Mouse (Mus musculus) neural tube, embryonic 14.5 days (tissue): Measurements from ENCODE around the gene Serp2. TPM values are rescaled to one million over a fixed set of nuclear protein-coding genes. Genes with fewer than 3 reads are reported as not detected.

ENCODE experiments used
- ATAC-seq: fragments of 200-750 bp; cut with Nextera tagmentation; 2 replicates; pipeline ENCODE4 v1.8.0; 2017; ENCODE audit warnings: low read depth, mild to moderate bottlenecking, moderate TSS enrichment, moderate library complexity
- H3K27ac ChIP-seq: fragments of 300-500 bp; sonication (generic); 2 replicates; pipeline ENCODE4 v1.5.1; 2014; ENCODE audit warnings: low read depth, mild to moderate bottlenecking, control low read depth, low read length, moderate library complexity, mixed read lengths
- H3K27me3 ChIP-seq: fragments of 300-500 bp; sonication (generic); 2 replicates; pipeline ENCODE4 v1.6.1; 2014; ENCODE audit warnings: low read length; ENCODE audit not compliant: control insufficient read depth, insufficient read depth
- H3K36me3 ChIP-seq: fragments of 300-500 bp; sonication (generic); 2 replicates; pipeline ENCODE4 v1.6.1; 2014; ENCODE audit warnings: low read length, mixed read lengths; ENCODE audit not compliant: control insufficient read depth, insufficient read depth
- H3K4me1 ChIP-seq: fragments of 300-500 bp; sonication (generic); 2 replicates; pipeline ENCODE4 v1.6.1; 2014; ENCODE audit warnings: low read length; ENCODE audit not compliant: control insufficient read depth, insufficient read depth
- H3K4me2 ChIP-seq: fragments of 300-500 bp; sonication (generic); 2 replicates; pipeline ENCODE4 v1.6.1; 2014; ENCODE audit warnings: mild to moderate bottlenecking, low read depth, low read length, control low read depth
- H3K4me3 ChIP-seq: fragments of 300-500 bp; sonication (generic); 2 replicates; pipeline ENCODE4 v1.5.1; 2014; ENCODE audit warnings: low read depth, low read length, control low read depth, mixed read lengths
- H3K9ac ChIP-seq: fragments of 300-500 bp; sonication (generic); replicated peaks from 2 replicates; pipeline ENCODE4 v1.6.1; 2014; ENCODE audit warnings: low read depth, mild to moderate bottlenecking, control low read depth, low read length, mixed read lengths
- H3K9me3 ChIP-seq: fragments of 300-500 bp; sonication (generic); 2 replicates; pipeline ENCODE4 v1.6.1; 2016; ENCODE audit warnings: low read length; ENCODE audit not compliant: control insufficient read depth
- WGBS: fragments of 180-500 bp; shearing (Covaris S2); extraction: QIAGEN DNeasy Blood & Tissue Kit; methylation state at CpG from one replicate; pipeline ENCODE4 v1.1.7; 2014; 5-methylcytosine and 5-hydroxymethylcytosine counted together
- polyA plus RNA-seq: library from polyadenylated mRNA; unstranded; fragments of >200 nt; fragmentation: Nextera tagmentation; extraction: Ambion mirVana; gene quantifications from 2 replicates; pipeline ENCODE4 v1.2.1, GENCODE M21; 2014

The Serp2 gene
- polyA plus RNA-seq, 1 experiment from 2014 or later: 265 TPM

- Histone ChIP-seq H3K36me3 (peaks cover 6% of the 10 kb centered on the region; the same call in 1 of the 2 replicates), H3K4me2 (peak overlapping the region; percentile 97), H3K27ac (no peak overlapping the region), H3K4me3 (peak overlapping the region; percentile 70; the same call in 1 of the 2 replicates), H3K9me3 (no peaks in the 10 kb centered on the region), H3K9ac (no peak overlapping the region), H3K4me1 (peaks cover 14% of the 10 kb centered on the region), H3K27me3 (no peaks in the 10 kb centered on the region)
- no peak for ATAC-seq
- 83% methylated on average over 9 of the region's 9 CpGs for WGBS
Measured at GRCm38 (mm10) chr14:76507804-76508500, 48.7 kb downstream of the Serp2 start.

DNA sequence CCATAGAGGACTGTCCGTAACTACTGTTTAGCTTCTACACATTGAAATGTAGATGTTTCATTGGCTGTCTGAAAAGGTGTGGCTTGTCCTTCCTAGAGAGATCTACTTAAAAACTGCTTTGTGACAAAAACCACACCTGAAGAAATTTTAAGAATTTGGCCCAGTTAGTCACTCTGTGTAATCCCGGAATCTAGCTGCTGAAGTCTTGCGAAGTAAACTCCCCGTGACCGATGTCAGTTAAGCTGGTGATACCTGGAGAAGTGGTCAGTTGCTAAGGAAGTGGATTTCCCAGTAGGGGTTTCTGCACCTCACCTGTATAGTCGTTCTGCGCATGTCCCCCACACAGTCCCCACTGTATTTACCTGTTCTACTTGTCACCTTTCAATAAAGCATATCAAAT lies 49.3 kb downstream of the Serp2 start:
- H3K27me3 ChIP-seq: no peaks in the 10 kb centered on the region
- peak overlapping the region; percentile 97 for H3K4me2 ChIP-seq
- no peak overlapping the region for H3K27ac ChIP-seq
- no peaks in the 10 kb centered on the region for H3K9me3 ChIP-seq
- peak overlapping the region; percentile 70 for H3K4me3 ChIP-seq
- H3K4me1 ChIP-seq: peaks cover 14% of the 10 kb centered on the region
- peak overlapping the region; percentile 89; the same call in 1 of the 2 replicates for H3K9ac ChIP-seq
- H3K36me3 ChIP-seq: peaks cover 6% of the 10 kb centered on the region; the same call in 1 of the 2 replicates
- ATAC-seq: no peak
- WGBS: 92% methylated on average over 7 of the region's 7 CpGs

DNA sequence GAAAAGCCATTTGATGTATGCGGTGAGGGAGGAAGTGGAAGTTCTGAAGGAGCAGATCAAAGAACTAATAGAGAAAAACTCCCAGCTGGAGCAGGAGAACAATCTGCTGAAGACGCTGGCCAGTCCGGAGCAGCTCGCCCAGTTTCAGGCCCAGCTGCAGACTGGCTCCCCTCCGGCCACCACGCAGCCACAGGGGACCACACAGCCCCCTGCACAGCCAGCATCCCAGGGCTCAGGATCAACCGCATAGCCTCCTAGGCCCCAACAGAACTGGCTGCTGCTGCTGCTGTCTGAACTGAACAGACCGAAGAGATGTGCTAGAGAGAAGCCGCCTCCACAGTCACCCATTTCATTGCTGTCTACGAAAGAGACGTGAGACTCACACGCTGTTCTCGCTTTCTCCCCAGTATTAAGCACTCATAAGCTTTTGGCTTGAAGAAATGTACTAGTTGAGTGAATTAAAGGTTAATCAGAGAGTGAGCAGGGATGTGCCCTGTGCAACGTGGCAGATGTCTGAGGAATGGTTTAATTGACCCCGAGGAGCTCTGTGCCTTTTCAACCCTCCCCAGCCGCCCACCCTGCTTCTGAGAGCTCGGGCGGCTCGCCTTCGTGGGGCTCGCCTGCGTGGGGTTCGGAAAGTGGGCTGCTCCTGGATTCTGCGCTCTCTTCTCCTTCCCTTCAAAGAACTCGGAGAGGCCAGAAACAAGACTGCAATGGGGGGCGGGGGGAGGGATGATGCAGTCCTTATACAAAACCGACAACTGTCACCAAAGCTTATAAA lies 50.1 kb downstream of the Serp2 start:
- Histone ChIP-seq H3K4me2 (peak overlapping the region; percentile 97), H3K4me1 (peaks cover 14% of the 10 kb centered on the region), H3K9ac (peak overlapping the region; percentile 89), H3K9me3 (no peaks in the 10 kb centered on the region), H3K36me3 (peaks cover 6% of the 10 kb centered on the region; the same call in 1 of the 2 replicates), H3K27me3 (no peaks in the 10 kb centered on the region), H3K27ac (peak overlapping the region; percentile 98), H3K4me3 (peak overlapping the region; percentile 70)
- ATAC-seq: no peak
- WGBS: 36% methylated on average over 27 of the region's 27 CpGs

- peak overlapping the region; percentile 98 for H3K27ac ChIP-seq
- H3K9me3 ChIP-seq: no peaks in the 10 kb centered on the region
- ATAC-seq: peak; percentile 76
- no peaks in the 10 kb centered on the region for H3K27me3 ChIP-seq
- peak overlapping the region; percentile 97 for H3K4me2 ChIP-seq
- H3K36me3 ChIP-seq: peaks cover 6% of the 10 kb centered on the region; the same call in 1 of the 2 replicates
- peaks cover 15% of the 10 kb centered on the region for H3K4me1 ChIP-seq
- peak overlapping the region; percentile 70 for H3K4me3 ChIP-seq
- H3K9ac ChIP-seq: peak overlapping the region; percentile 89
- WGBS: under 1% methylated on average over 30 of the region's 31 CpGs
Measured at GRCm38 (mm10) chr14:76505439-76506220, 51.1 kb downstream of the Serp2 start.

DNA sequence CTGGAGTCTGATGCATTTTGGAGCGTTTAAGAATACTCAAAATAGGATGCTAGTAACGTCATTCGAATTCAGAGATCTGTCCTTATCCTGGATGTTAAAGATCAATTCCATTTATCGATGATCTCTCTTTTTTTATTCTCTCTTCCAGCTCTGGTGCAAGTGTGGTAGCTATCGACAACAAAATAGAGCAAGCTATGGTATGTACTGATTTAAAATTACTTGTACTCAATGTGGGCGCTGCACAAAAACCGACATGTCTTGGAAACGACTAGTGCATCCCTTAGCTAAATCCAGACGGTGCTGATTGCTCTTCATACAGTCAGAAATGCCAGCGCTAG lies 51.6 kb downstream of the Serp2 start:
- Histone ChIP-seq H3K9me3 (no peaks in the 10 kb centered on the region), H3K4me2 (peak overlapping the region; percentile 97), H3K9ac (peak overlapping the region; percentile 89), H3K4me3 (peak overlapping the region; percentile 70), H3K36me3 (peaks cover 6% of the 10 kb centered on the region; the same call in 1 of the 2 replicates), H3K27ac (peak overlapping the region; percentile 98), H3K4me1 (peaks cover 20% of the 10 kb centered on the region), H3K27me3 (no peaks in the 10 kb centered on the region)
- WGBS: 0% methylated on average over 10 of the region's 10 CpGs
- ATAC-seq: no peak

GRCm38 (mm10) chr14:76504121-76504737 lies 52.5 kb downstream of the Serp2 start:
- H3K4me3 ChIP-seq: peak overlapping the region; percentile 70
- 0% methylated on average over 39 of the region's 52 CpGs for WGBS
- H3K27me3 ChIP-seq: no peaks in the 10 kb centered on the region
- H3K4me1 ChIP-seq: peaks cover 22% of the 10 kb centered on the region
- peak; percentile 94 for ATAC-seq
- no peaks in the 10 kb centered on the region for H3K9me3 ChIP-seq
- peak overlapping the region; percentile 98 for H3K27ac ChIP-seq
- H3K9ac ChIP-seq: peak overlapping the region; percentile 89
- peak overlapping the region; percentile 97 for H3K4me2 ChIP-seq
- peaks cover 6% of the 10 kb centered on the region; the same call in 1 of the 2 replicates for H3K36me3 ChIP-seq

DNA sequence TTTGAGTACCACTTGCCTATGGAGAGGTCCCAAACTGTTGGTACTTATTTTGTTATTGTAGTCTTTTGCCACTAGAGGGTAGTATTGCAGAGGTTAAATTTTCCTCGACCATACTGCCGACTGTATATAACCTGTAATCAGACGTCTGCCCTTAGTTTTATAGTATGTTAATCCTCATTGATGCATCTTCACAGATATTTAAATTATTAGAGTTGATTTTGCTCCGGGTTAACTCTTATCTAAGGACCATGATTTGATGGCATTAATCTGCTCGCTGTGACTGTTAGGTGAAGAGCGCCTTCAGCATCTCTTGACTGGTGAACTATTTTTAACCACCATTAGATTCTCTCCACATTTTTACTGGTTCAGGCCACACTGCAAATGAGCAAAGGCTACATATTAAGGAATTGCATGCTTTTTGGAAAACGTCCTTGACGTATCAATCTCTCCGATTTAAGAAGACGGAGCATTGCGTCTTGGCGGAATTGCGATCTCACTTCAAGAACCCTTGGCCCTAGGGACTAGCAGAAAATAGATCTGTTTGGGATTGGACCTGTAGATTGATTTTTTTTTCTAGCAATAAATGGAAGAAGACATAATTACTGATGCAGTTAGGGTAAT lies 53.3 kb downstream of the Serp2 start:
- H3K4me3 ChIP-seq: peak overlapping the region; percentile 70
- H3K9me3 ChIP-seq: no peaks in the 10 kb centered on the region
- no peaks in the 10 kb centered on the region for H3K27me3 ChIP-seq
- H3K9ac ChIP-seq: peak overlapping the region; percentile 89
- peaks cover 6% of the 10 kb centered on the region; the same call in 1 of the 2 replicates for H3K36me3 ChIP-seq
- WGBS: 5% methylated on average over 13 of the region's 13 CpGs
- no peak for ATAC-seq
- H3K27ac ChIP-seq: peak overlapping the region; percentile 98
- peaks cover 22% of the 10 kb centered on the region for H3K4me1 ChIP-seq
- peak overlapping the region; percentile 53 for H3K4me2 ChIP-seq

DNA sequence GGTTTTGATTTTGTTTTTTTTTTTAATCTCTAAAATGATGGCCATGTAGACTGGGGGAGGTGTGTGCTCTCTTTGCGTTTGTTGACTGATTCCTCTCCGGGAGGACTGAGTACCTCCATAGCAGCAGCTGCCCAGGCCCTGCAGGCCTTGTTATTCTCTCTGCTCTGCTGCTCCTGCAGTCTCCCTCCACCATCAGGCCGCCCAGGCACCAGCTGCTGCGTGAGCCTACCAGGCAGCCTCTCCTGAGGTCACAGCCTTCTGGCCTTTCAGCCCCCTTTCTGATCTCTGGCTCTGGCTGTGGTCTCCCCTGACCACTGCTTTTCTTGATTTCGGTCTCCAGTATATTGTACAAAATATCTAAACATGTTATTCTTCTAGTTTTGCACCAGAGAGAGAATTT lies 56.7 kb downstream of the Serp2 start:
- H3K4me1 ChIP-seq: peaks cover 11% of the 10 kb centered on the region; the same call in 1 of the 2 replicates
- H3K36me3 ChIP-seq: no peaks in the 10 kb centered on the region
- no peak overlapping the region for H3K4me2 ChIP-seq
- no peaks in the 10 kb centered on the region for H3K9me3 ChIP-seq
- H3K4me3 ChIP-seq: no peak overlapping the region
- 29% methylated on average over 5 of the region's 5 CpGs for WGBS
- H3K27me3 ChIP-seq: no peaks in the 10 kb centered on the region
- ATAC-seq: no peak
- H3K9ac ChIP-seq: no peak overlapping the region
- H3K27ac ChIP-seq: peak overlapping the region; percentile 3; the same call in 1 of the 2 replicates
